Mouse (Mus musculus) urinary bladder, postnatal 14 days (tissue): ENCODE measurements around the gene St3gal3.

ENCODE experiments used
- DNase-seq: peaks from one replicate; pipeline ENCODE4 v3.0.0; 2021; ENCODE audit warnings: low spot score

The St3gal3 gene

GRCm38 (mm10) chr4:117891738-117892161, 243.0 kb downstream of the St3gal3 start, which contains the start of gene Dph2:
Gene Dph2 (minus strand): TSS chr4:117892032.
- DNase-seq = peak; percentile 78

- DNase-seq = no peak
Measured at GRCm38 (mm10) chr4:117890750-117891149, 244.0 kb downstream of the St3gal3 start.

- no peak for DNase-seq
Measured at GRCm38 (mm10) chr4:117890031-117890430, 244.7 kb downstream of the St3gal3 start.

GRCm38 (mm10) chr4:117889471-117889870, 245.2 kb downstream of the St3gal3 start:
- DNase-seq = no peak

GRCm38 (mm10) chr4:117887920-117888319, 246.8 kb downstream of the St3gal3 start:
- no peak for DNase-seq

- peak; percentile 94 for DNase-seq
Measured at GRCm38 (mm10) chr4:117887133-117887532, 247.6 kb downstream of the St3gal3 start, which contains the start of gene Atp6v0b. Gene Atp6v0b (minus strand): TSS chr4:117887333.

- DNase-seq = no peak
Measured at GRCm38 (mm10) chr4:117886644-117887043, 248.1 kb downstream of the St3gal3 start.

- DNase-seq = no peak
Measured at GRCm38 (mm10) chr4:117885994-117886393, 248.7 kb downstream of the St3gal3 start.

GRCm38 (mm10) chr4:117885093-117885492, 249.6 kb downstream of the St3gal3 start:
- DNase-seq = no peak

- no peak for DNase-seq
Measured at GRCm38 (mm10) chr4:117884146-117884545, 250.6 kb downstream of the St3gal3 start.

- DNase-seq = peak; percentile 37
Measured at GRCm38 (mm10) chr4:117882701-117883691, 251.7 kb downstream of the St3gal3 start, which contains the start of gene B4galt2. Gene B4galt2 (minus strand): TSS chr4:117883487.
